Mouse (Mus musculus) liver, postnatal 0 days (tissue): Measurements from ENCODE around the gene Inpp5d. TPM values are rescaled to one million over a fixed set of nuclear protein-coding genes. Genes with fewer than 3 reads are reported as not detected.

Source experiments
- ATAC-seq: fragments of 200-750 bp; cut with Nextera tagmentation; 2 replicates; pipeline ENCODE4 v1.8.0; 2017; ENCODE audit warnings: mild to moderate bottlenecking, moderate library complexity
- DNase-seq: peaks from one replicate; pipeline ENCODE4 v3.0.0-alpha.2; 2016
- H3K27ac ChIP-seq: fragments of 300-500 bp; sonication (generic); 2 replicates; pipeline ENCODE4 v1.5.1; 2014; ENCODE audit warnings: antibody characterized with exemption, moderate library complexity, mild to moderate bottlenecking, low read depth
- H3K27me3 ChIP-seq: fragments of 300-500 bp; sonication (generic); 2 replicates; pipeline ENCODE4 v1.6.1; 2014; ENCODE audit warnings: low read length, control low read depth, mixed read lengths; ENCODE audit not compliant: insufficient read depth
- H3K36me3 ChIP-seq: fragments of 300-500 bp; sonication (generic); replicated peaks from 2 replicates; pipeline ENCODE4 v1.6.1; 2014; ENCODE audit warnings: mild to moderate bottlenecking, control low read depth, low read length, moderate library complexity, mixed read lengths; ENCODE audit not compliant: insufficient read depth
- H3K4me1 ChIP-seq: fragments of 300-500 bp; sonication (generic); 2 replicates; pipeline ENCODE4 v1.6.1; 2014; ENCODE audit warnings: antibody characterized with exemption, mild to moderate bottlenecking, control low read depth; ENCODE audit not compliant: insufficient read depth
- H3K4me2 ChIP-seq: fragments of 300-500 bp; sonication (generic); 2 replicates; pipeline ENCODE4 v1.6.1; 2014; ENCODE audit warnings: low read depth, mild to moderate bottlenecking, low read length, moderate library complexity, mixed read lengths
- H3K4me3 ChIP-seq: fragments of 300-500 bp; sonication (generic); 2 replicates; pipeline ENCODE4 v1.5.1; 2014; ENCODE audit warnings: low read depth, low read length
- H3K9ac ChIP-seq: fragments of 300-500 bp; sonication (generic); replicated peaks from 2 replicates; pipeline ENCODE4 v1.6.1; 2014; ENCODE audit warnings: mild to moderate bottlenecking, moderate library complexity
- H3K9me3 ChIP-seq: fragments of 300-500 bp; sonication (generic); 2 replicates; pipeline ENCODE4 v1.6.1; 2016; ENCODE audit warnings: mild to moderate bottlenecking, control low read depth, low read length, mixed read lengths
- CTCF ChIP-seq: sonication (generic); IDR thresholded peaks from 2 replicates; pipeline ENCODE4 v1.5.1; 2016; ENCODE audit warnings: antibody characterized with exemption, low read depth
- EP300 ChIP-seq: IDR thresholded peaks from 2 replicates; pipeline ENCODE4 v1.6.1; 2016; ENCODE audit warnings: antibody characterized with exemption, low read depth, mild to moderate bottlenecking
- WGBS: fragments of 180-500 bp; shearing (Covaris S2); extraction: QIAGEN DNeasy Blood & Tissue Kit; methylation state at CpG from one replicate; pipeline ENCODE4 v1.1.7; 2014; ENCODE audit not compliant: insufficient replicate concordance; 5-methylcytosine and 5-hydroxymethylcytosine counted together
- polyA plus RNA-seq: library from polyadenylated mRNA; unstranded; fragments of >200 nt; fragmentation: Nextera tagmentation; extraction: Ambion mirVana; gene quantifications from 2 replicates; pipeline ENCODE4 v1.2.1, GENCODE M21; 2015

The Inpp5d gene
- polyA plus RNA-seq, 1 experiment from 2014 or later = 13.3 TPM

DNA sequence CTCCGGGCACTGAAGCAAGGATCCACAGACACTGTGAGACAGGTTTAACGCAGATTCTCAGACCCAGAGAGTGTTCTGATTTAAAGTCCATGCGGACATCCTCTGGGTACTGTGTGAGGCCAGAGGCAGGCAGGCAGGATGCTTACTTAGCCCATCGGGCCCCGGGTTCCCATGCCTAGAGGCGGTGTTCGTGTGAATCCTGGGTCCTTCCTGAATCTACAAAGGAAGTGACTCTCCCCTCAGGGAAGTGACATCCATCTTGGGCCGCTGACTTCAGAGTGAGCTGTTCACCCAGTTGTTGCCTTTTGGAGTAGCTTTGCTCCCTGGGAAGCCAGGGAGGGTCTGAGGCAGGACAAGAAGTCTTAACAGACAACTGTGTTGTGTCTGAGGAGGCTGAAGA is 19.6 kb downstream of the Inpp5d start:
- Histone ChIP-seq H3K27ac (peak overlapping the region; percentile 90), H3K9ac (peak overlapping the region; percentile 31; the same call in 1 of the 2 replicates), H3K4me1 (peaks cover 55% of the 10 kb centered on the region), H3K4me2 (peak overlapping the region; percentile 42), H3K9me3 (no peaks in the 10 kb centered on the region), H3K4me3 (no peak overlapping the region), H3K36me3 (peaks cover 13% of the 10 kb centered on the region; the same call in 1 of the 2 replicates), H3K27me3 (no peaks in the 10 kb centered on the region)
- TF ChIP-seq CTCF = no peak
- peak; percentile 26; the same call in 1 of the 2 replicates for TF ChIP-seq EP300
- DNase-seq (no peak), ATAC-seq (no peak)
- WGBS = 57% methylated on average over 8 of the region's 8 CpGs

DNA sequence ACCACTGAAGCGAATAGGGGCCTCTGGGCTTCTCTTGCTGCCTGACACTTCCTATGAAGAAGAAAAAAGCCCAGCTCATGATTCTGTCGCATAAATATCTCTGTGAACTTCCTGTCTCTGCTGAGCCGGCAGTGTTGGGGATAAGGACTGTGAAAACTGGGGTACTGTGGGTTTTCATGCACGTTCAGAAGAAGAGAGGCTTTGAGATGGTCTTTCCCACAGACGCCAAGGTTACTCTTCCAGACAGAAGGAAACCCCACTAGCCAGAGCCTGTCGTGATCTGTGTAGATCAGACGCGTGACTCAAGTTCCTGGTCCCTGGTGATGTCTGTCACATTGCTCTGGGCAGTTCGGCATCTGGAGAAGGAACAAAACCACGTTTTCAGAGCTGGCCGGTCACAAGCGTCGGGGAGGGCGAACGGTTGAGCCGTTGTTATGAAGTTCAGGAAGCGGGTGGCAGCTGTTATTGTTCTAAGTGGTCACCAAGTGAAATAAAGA is 20.1 kb downstream of the Inpp5d start:
- WGBS = 26% methylated on average over 17 of the region's 17 CpGs
- TF ChIP-seq CTCF (no peak), EP300 (no peak)
- peak; percentile 52 for DNase-seq

DNA sequence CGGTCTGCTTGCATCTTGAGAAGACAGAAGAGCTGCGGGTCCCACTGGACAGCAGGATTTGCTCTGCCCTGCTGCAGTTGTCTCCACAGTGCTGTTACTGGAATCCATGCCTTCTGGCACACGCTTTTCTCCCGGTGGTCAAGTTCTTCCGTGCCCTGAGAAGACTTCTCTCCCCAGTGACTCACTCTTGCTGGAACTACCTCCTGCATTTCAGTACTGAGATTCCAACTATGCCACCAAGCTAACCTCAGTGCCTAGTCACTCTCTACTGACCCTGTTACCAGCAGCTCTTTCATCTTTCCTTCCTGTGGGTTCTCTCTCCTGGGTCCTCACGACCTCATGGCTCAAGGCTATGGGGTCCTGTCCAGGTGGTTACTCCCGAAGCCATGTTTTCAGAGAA is 22.9 kb downstream of the Inpp5d start:
- Histone ChIP-seq H3K27ac (no peak overlapping the region), H3K4me2 (no peak overlapping the region), H3K9ac (no peak overlapping the region), H3K27me3 (no peaks in the 10 kb centered on the region), H3K36me3 (peaks cover 13% of the 10 kb centered on the region; the same call in 1 of the 2 replicates), H3K4me3 (no peak overlapping the region), H3K9me3 (no peaks in the 10 kb centered on the region), H3K4me1 (peaks cover 44% of the 10 kb centered on the region)
- TF ChIP-seq CTCF (no peak), EP300 (no peak)
- 81% methylated on average over 7 of the region's 7 CpGs for WGBS
- ATAC-seq (no peak), DNase-seq (no peak)

More for the DNA sequence above, 20.1 kb downstream of the Inpp5d start:
- peaks cover 13% of the 10 kb centered on the region; the same call in 1 of the 2 replicates for H3K36me3 ChIP-seq
- H3K27ac ChIP-seq = peak overlapping the region; percentile 90
- no peaks in the 10 kb centered on the region for H3K27me3 ChIP-seq
- no peaks in the 10 kb centered on the region for H3K9me3 ChIP-seq
- peak overlapping the region; percentile 42 for H3K4me2 ChIP-seq
- no peak for ATAC-seq
- H3K4me3 ChIP-seq = no peak overlapping the region
- peak overlapping the region; percentile 31; the same call in 1 of the 2 replicates for H3K9ac ChIP-seq
- peaks cover 57% of the 10 kb centered on the region for H3K4me1 ChIP-seq

DNA sequence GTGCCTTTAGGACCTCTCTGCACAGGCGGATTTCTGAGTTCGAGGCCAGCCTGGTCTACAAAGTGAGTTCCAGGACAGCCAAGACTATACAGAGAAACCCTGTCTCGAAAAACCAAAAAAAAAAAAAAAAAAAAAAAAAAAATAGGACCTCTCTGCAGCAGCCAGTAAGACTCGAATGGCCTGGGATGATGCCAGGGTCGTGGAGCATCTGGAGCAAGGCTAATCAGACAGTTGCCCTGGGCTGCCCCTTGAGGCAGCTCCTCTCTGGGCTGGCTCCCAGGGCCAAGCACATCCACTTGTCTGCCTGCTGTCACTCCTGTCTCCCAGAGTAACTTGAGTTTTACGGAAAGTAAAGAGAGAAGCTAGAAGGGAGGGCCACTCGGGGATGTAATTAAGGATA is 24.9 kb downstream of the Inpp5d start:
- Histone ChIP-seq H3K27me3 (no peaks in the 10 kb centered on the region), H3K4me2 (no peak overlapping the region), H3K36me3 (peaks cover 16% of the 10 kb centered on the region; the same call in 1 of the 2 replicates), H3K9ac (no peak overlapping the region), H3K9me3 (no peaks in the 10 kb centered on the region), H3K4me1 (peaks cover 44% of the 10 kb centered on the region), H3K27ac (peak overlapping the region; percentile 39; the same call in 1 of the 2 replicates), H3K4me3 (no peak overlapping the region)
- DNase-seq (no peak), ATAC-seq (no peak)
- WGBS = 66% methylated on average over 7 of the region's 7 CpGs
- no peak for TF ChIP-seq CTCF
- no peak for TF ChIP-seq EP300

DNA sequence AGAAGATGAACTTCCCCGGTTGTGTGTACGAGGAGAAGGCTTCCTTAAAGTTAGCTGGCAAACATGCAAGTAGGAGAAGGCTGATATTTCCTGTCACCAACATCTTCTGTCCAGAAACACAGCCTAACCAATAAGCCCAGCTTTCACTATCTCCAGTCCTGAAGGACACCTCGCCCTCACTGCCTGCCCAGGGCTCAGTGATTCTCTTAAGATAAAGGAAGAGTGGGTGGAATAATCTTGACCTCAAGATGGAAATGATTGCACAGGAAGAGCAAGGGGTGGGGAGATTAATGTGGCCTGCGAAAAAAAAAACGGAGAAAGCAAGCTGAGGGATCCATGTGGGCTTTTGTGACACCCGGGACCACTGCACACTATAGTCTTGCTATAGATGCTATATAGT is 25.6 kb downstream of the Inpp5d start:
- H3K4me2 ChIP-seq = no peak overlapping the region
- TF ChIP-seq EP300 (no peak), CTCF (no peak)
- no peak for DNase-seq

DNA sequence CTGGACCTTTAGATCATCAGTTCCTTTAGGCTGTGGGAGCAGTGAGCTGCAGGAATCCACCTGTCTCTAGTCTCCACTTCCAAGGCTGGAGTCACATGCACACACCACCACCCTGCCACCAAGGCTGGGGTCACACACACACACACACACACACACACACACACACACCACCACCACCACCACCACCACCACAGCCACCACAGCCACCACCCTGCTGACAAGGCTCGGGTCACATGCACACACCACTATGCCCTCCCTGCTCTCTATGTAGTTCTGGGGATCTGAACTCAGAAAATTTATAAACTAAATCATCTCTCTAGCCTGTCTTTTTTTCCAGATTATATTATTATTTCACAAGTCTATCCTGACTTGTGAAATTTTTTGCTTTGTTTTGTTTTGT is 27.7 kb downstream of the Inpp5d start:
- 64% methylated on average over 1 of the region's 1 CpGs for WGBS
- no peaks in the 10 kb centered on the region for H3K27me3 ChIP-seq
- no peaks in the 10 kb centered on the region for H3K9me3 ChIP-seq
- ATAC-seq (no peak), DNase-seq (no peak)
- no peak overlapping the region for H3K4me2 ChIP-seq
- H3K36me3 ChIP-seq = peaks cover 6% of the 10 kb centered on the region; the same call in 1 of the 2 replicates
- no peak overlapping the region for H3K9ac ChIP-seq
- H3K4me1 ChIP-seq = peaks cover 50% of the 10 kb centered on the region
- TF ChIP-seq EP300 (no peak), CTCF (no peak)
- H3K27ac ChIP-seq = peak overlapping the region; percentile 72
- no peak overlapping the region for H3K4me3 ChIP-seq

More for the DNA sequence above, 25.6 kb downstream of the Inpp5d start:
- Histone ChIP-seq H3K27ac (peak overlapping the region; percentile 39; the same call in 1 of the 2 replicates), H3K4me1 (peaks cover 42% of the 10 kb centered on the region), H3K9ac (0 out of 2 replicates have a peak overlapping the region, but pooled peaks have one; percentile 11), H3K4me3 (no peak overlapping the region), H3K9me3 (no peaks in the 10 kb centered on the region), H3K27me3 (no peaks in the 10 kb centered on the region), H3K36me3 (peaks cover 16% of the 10 kb centered on the region; the same call in 1 of the 2 replicates)
- 41% methylated on average over 6 of the region's 6 CpGs for WGBS
- ATAC-seq = no peak

DNA sequence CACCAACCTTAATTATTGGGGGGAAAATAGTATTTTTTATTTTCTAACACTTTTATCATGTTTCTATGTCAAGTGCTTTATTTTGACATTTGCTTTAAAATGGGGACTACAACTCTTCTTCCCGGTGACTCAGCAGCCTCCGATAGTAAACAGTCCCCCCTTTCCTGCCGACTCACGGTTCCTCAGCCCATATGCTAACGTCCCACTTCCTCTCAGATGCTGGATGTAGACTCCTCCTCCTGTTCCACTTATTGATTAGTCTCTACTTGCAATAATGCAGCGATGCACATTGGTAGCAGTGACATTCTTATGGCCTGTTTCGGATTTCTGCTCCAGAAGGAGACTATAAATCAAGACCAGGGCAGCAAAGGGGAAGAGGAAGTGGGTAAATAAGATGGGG is 28.5 kb downstream of the Inpp5d start:
- H3K4me3 ChIP-seq = no peak overlapping the region
- peak; percentile 75 for ATAC-seq
- H3K36me3 ChIP-seq = 0 out of 2 replicates have a peak, but pooled peaks cover 6% of the 10 kb centered on the region
- no peaks in the 10 kb centered on the region for H3K9me3 ChIP-seq
- peak overlapping the region; percentile 89 for H3K27ac ChIP-seq
- peaks cover 52% of the 10 kb centered on the region for H3K4me1 ChIP-seq
- H3K4me2 ChIP-seq = peak overlapping the region; percentile 38; the same call in 1 of the 2 replicates
- peak; percentile 43 for DNase-seq
- 21% methylated on average over 7 of the region's 7 CpGs for WGBS
- H3K27me3 ChIP-seq = no peaks in the 10 kb centered on the region
- TF ChIP-seq CTCF = no peak
- TF ChIP-seq EP300 = peak; percentile 69; the same call in 1 of the 2 replicates
- H3K9ac ChIP-seq = peak overlapping the region; percentile 27; the same call in 1 of the 2 replicates
